Mouse (Mus musculus) olfactory bulb, adult 2 months (tissue): ENCODE measurements around the gene Syce3.

Source experiments
- CTCF ChIP-seq: fragments of 200-500 bp; IDR thresholded peaks from 2 replicates; pipeline ENCODE4 v1.5.1; 2012; ENCODE audit warnings: low read depth, mild to moderate bottlenecking, low read length, moderate library complexity; ENCODE audit not compliant: insufficient read depth
- POLR2A ChIP-seq: fragments of 200-500 bp; IDR thresholded peaks from 2 replicates; pipeline ENCODE4 v1.6.1; 2012; ENCODE audit warnings: mild to moderate bottlenecking, low read depth, low read length, moderate library complexity; ENCODE audit not compliant: insufficient read depth

DNA sequence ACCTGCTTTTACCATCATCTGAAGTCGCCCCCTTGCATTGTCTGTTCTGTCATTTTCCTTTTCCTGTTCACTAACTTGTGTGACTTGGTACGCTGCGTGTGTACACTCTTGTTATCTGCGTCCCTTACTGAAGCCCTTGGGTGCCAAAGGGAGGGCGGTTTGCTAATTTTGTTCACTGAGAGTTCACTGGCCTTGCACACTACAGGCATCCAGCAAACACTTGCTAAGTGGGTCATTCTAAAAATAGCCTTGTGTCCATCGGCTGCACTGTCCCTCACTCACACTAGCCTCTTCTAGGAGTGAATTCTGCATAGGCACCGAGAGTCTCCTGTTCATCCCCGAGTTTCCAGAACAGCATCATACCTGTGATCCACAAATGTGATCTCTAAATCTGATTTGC is 5.0 kb upstream of the Syce3 start:
- TF ChIP-seq POLR2A (no peak), CTCF (no peak)
